Mouse (Mus musculus) lung, embryonic 16.5 days (tissue): ENCODE measurements around the gene Prim2. TPM values are rescaled to one million over a fixed set of nuclear protein-coding genes. Genes with fewer than 3 reads are reported as not detected.

ENCODE experiments used
- ATAC-seq: fragments of 200-750 bp; cut with Nextera tagmentation; 2 replicates; pipeline ENCODE4 v1.8.0; 2017; ENCODE audit warnings: low read depth, mild to moderate bottlenecking, moderate library complexity
- H3K27ac ChIP-seq: fragments of 300-500 bp; sonication (generic); 2 replicates; pipeline ENCODE4 v1.5.1; 2014; ENCODE audit warnings: mild to moderate bottlenecking, control low read depth, low read length
- H3K27me3 ChIP-seq: fragments of 300-500 bp; sonication (generic); 2 replicates; pipeline ENCODE4 v1.6.1; 2014; ENCODE audit warnings: low read depth, low read length, mixed read lengths; ENCODE audit not compliant: control insufficient read depth, insufficient read depth
- H3K36me3 ChIP-seq: fragments of 300-500 bp; sonication (generic); 2 replicates; pipeline ENCODE4 v1.6.1; 2014; ENCODE audit warnings: low read length; ENCODE audit not compliant: control insufficient read depth, insufficient read depth
- H3K4me1 ChIP-seq: fragments of 300-500 bp; sonication (generic); replicated peaks from 2 replicates; pipeline ENCODE4 v1.6.1; 2014; ENCODE audit warnings: low read length, mixed read lengths; ENCODE audit not compliant: control insufficient read depth, insufficient read depth
- H3K4me2 ChIP-seq: fragments of 300-500 bp; sonication (generic); 2 replicates; pipeline ENCODE4 v1.6.1; 2014; ENCODE audit warnings: low read depth, low read length, control low read depth
- H3K4me3 ChIP-seq: fragments of 300-500 bp; sonication (generic); 2 replicates; pipeline ENCODE4 v1.5.1; 2014; ENCODE audit warnings: mild to moderate bottlenecking, low read length, control low read depth
- H3K9ac ChIP-seq: fragments of 300-500 bp; sonication (generic); 2 replicates; pipeline ENCODE4 v1.6.1; 2014; ENCODE audit warnings: low read length, control low read depth
- H3K9me3 ChIP-seq: fragments of 300-500 bp; sonication (generic); 2 replicates; pipeline ENCODE4 v1.6.1; 2016; ENCODE audit warnings: low read length; ENCODE audit not compliant: control insufficient read depth
- WGBS: fragments of 180-500 bp; shearing (Covaris S2); extraction: QIAGEN DNeasy Blood & Tissue Kit; methylation state at CpG from one replicate; pipeline ENCODE4 v1.1.7; 2014; 5-methylcytosine and 5-hydroxymethylcytosine counted together
- polyA plus RNA-seq: library from polyadenylated mRNA; unstranded; fragments of >200 nt; fragmentation: Nextera tagmentation; extraction: Ambion mirVana; gene quantifications from 2 replicates; pipeline ENCODE4 v1.2.1, GENCODE M21; 2015

Prim2 gene
- polyA plus RNA-seq, 1 experiment from 2014 or later, result 37.9 TPM

DNA sequence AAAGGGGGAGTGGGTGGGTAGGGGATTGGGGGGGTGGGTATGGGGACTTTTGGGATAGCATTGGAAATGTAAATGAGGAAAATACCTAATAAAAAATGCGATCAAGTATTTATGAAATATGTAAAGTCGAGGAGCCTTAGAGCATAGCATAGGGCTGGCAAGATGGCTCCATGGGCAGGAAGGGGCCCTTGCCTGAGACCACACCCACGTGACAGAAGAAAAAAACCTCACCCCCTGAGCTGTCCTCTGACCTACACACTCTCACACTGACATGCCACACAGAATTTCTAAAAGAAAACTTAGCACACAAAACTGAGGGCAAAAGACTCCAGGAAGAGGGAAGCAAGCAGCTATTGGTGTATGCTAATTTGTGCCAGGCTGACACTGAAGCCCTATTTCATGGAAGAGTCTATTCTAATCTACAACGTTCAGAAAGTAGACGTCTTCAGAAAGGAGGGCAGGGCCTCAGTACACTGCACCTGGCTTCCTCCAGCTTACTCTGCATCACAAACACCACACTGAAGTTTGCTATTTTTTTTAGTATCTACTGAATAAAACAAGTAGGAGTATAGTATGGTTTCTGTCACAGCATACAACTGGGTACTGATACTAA, 65.4 kb downstream of the Prim2 start:
- H3K4me1 ChIP-seq, result no peaks in the 10 kb centered on the region
- 83% methylated on average over 5 of the region's 5 CpGs for WGBS
- no peak overlapping the region for H3K4me2 ChIP-seq
- no peaks in the 10 kb centered on the region for H3K27me3 ChIP-seq
- H3K36me3 ChIP-seq, result 0 out of 2 replicates have a peak, but pooled peaks cover 3% of the 10 kb centered on the region
- no peak for ATAC-seq
- H3K27ac ChIP-seq, result no peak overlapping the region
- H3K9ac ChIP-seq, result no peak overlapping the region
- no peaks in the 10 kb centered on the region for H3K9me3 ChIP-seq
- H3K4me3 ChIP-seq, result no peak overlapping the region

DNA sequence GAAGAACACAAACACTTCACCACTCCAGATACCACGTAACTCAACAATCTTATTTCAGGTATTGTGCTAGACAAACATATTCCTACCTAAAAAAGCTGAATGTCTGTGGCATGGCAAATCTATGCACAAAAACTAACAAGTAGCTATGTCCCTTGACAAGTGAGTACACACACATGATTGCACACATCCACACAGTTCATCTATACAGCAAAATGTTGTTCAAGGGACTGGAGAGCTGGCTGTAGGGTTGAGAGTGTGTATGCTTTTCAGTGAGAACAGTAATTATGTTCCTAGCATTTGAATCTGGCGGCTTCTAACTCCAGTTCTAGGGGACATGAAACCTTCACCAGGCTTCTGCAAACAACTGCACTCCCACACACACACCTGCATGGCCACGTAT, 69.9 kb downstream of the Prim2 start:
- Histone ChIP-seq H3K4me3 (no peak overlapping the region), H3K27ac (no peak overlapping the region), H3K4me1 (no peaks in the 10 kb centered on the region), H3K4me2 (no peak overlapping the region), H3K9ac (no peak overlapping the region), H3K27me3 (no peaks in the 10 kb centered on the region), H3K9me3 (peaks cover 5% of the 10 kb centered on the region; the same call in 1 of the 2 replicates), H3K36me3 (peaks cover 4% of the 10 kb centered on the region; the same call in 1 of the 2 replicates)
- no peak for ATAC-seq
- WGBS, result 85% methylated on average over 3 of the region's 3 CpGs

DNA sequence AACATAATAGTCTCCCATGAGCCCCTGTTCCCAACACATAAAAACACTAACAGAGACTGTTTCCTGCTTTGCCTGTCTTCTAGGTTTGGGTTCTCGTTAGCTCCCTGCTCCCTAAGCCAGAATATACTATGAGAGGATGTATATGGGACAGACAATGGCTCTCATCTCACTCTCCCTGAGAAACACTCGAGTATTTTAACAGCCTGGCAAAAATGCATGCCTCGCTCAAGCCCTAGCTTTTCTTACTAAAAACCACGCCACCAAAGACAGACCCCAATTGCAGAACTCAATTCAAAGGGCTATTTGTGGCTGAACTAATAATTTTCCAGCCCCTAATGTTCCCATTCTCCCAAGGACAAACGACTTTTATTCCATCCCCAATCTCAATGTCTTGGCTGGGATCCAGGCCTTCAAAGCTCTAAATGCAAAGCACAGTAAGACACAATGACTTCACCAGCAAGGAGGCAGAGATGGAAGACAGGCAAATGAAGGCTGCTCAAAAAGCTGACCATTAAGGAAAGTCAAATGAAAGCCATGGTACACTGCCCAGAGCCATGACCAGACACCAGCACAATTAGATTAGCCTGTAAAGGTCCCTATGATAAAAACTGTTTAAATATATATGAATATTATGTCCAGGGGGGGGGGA, 70.5 kb downstream of the Prim2 start:
- Histone ChIP-seq H3K4me1 (no peaks in the 10 kb centered on the region), H3K27me3 (no peaks in the 10 kb centered on the region), H3K9me3 (peaks cover 5% of the 10 kb centered on the region; the same call in 1 of the 2 replicates), H3K36me3 (peaks cover 4% of the 10 kb centered on the region; the same call in 1 of the 2 replicates), H3K27ac (no peak overlapping the region), H3K4me3 (no peak overlapping the region), H3K4me2 (no peak overlapping the region), H3K9ac (no peak overlapping the region)
- ATAC-seq, result no peak
- 77% methylated on average over 5 of the region's 5 CpGs for WGBS

DNA sequence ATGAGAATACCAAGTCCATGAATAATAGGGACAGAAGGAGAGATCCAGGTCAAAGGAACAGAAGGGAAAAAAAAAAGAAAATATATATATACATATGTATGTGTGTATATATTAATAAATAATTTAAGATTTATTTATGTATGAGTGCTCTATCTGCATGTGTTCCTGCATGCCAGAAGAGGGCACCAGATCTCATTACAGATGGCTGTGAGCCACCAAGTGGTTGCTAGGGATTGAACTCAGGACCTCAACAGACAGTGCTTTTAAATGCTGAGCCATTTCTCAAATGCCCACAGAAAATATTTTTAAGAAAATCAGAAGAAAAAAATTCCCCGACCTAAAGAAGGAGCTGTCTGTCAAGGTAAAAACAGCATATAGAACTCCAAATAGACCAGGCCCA, 72.6 kb downstream of the Prim2 start:
- peaks cover 4% of the 10 kb centered on the region; the same call in 1 of the 2 replicates for H3K36me3 ChIP-seq
- H3K9me3 ChIP-seq, result peaks cover 5% of the 10 kb centered on the region; the same call in 1 of the 2 replicates
- H3K27me3 ChIP-seq, result no peaks in the 10 kb centered on the region
- WGBS, result 83% methylated on average over 1 of the region's 1 CpGs
- H3K4me1 ChIP-seq, result no peaks in the 10 kb centered on the region
- no peak overlapping the region for H3K4me2 ChIP-seq
- H3K9ac ChIP-seq, result no peak overlapping the region
- H3K27ac ChIP-seq, result no peak overlapping the region
- no peak for ATAC-seq
- no peak overlapping the region for H3K4me3 ChIP-seq

DNA sequence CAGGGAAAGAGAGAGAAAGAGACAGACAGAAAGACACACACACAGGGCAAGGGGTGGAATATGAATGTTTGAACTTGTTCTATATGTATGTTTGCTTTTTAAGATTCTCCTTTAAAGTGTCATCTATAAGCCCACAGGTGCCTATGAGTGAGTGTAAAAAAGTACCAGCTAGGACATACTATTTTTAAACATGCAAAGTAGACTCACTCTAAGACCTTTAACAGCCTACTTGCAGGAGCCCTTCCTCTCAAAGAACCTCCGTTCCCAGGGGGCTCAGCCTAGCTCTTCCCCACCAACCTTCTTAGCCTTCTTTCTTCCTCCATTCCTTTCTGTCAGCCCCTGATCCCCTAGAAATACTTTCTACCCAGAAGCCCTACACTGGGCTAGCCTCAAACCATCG, 73.7 kb downstream of the Prim2 start:
- H3K27me3 ChIP-seq, result no peaks in the 10 kb centered on the region
- 86% methylated on average over 2 of the region's 2 CpGs for WGBS
- no peak for ATAC-seq
- no peak overlapping the region for H3K4me3 ChIP-seq
- H3K4me1 ChIP-seq, result no peaks in the 10 kb centered on the region
- no peak overlapping the region for H3K27ac ChIP-seq
- H3K9ac ChIP-seq, result no peak overlapping the region
- H3K4me2 ChIP-seq, result no peak overlapping the region
- peaks cover 4% of the 10 kb centered on the region; the same call in 1 of the 2 replicates for H3K36me3 ChIP-seq
- H3K9me3 ChIP-seq, result peaks cover 5% of the 10 kb centered on the region; the same call in 1 of the 2 replicates

DNA sequence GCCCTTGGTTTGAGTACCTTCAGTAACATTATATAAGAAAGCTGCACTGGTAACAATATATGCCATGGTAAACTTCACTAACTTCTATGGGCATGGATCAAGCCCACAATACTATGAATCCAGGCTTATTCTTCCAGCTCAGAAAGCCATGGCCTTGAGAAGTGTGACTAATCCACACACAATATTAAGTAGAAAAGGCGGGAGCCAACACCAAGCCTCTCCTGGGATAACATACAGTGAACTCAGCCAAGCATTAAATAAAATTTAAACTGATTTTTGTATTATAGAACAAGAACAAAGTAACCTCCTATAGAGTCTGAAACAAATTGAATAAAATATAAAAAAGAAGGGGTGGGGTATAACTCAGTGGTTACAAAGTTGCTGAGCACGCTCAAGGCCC, 74.6 kb downstream of the Prim2 start:
- H3K4me1 ChIP-seq, result no peaks in the 10 kb centered on the region
- ATAC-seq, result no peak
- no peak overlapping the region for H3K9ac ChIP-seq
- 91% methylated on average over 2 of the region's 2 CpGs for WGBS
- peaks cover 5% of the 10 kb centered on the region; the same call in 1 of the 2 replicates for H3K9me3 ChIP-seq
- no peak overlapping the region for H3K4me2 ChIP-seq
- H3K27me3 ChIP-seq, result no peaks in the 10 kb centered on the region
- peaks cover 4% of the 10 kb centered on the region; the same call in 1 of the 2 replicates for H3K36me3 ChIP-seq
- H3K27ac ChIP-seq, result no peak overlapping the region
- H3K4me3 ChIP-seq, result no peak overlapping the region

DNA sequence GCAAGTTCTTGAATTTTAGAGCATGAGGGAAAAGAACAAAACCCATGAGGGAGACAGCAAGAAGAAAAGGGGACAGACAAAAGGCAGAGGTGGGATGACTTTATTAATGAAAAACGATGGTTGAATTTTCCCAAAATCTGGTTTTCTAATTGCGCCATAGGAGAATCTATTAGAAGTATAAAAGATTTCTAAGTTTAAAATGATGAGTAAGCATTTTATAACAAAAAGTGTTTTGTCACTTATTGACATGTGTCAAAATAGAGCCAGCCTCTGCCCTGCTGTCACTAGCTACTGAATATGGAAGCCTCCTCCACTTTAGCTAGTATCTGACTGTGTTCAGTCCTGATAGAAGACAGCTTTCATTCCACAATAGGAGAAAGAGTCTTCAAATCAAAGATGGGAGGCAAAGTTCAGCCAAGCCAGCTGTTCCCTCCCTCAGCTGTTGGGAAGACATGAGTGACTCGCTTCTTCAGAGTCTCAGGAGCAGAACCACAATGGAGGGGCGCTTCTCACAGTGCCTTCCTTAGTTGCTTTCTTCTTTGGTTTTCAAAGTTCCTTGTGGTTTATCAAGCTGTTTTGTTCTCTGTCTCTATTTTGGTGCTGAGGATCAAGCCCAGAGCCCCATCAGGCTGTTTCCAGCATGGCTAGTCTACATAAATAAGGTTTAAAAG, 75.7 kb downstream of the Prim2 start:
- Histone ChIP-seq H3K9ac (no peak overlapping the region), H3K4me1 (no peaks in the 10 kb centered on the region), H3K4me2 (no peak overlapping the region), H3K4me3 (no peak overlapping the region), H3K27me3 (no peaks in the 10 kb centered on the region), H3K9me3 (peaks cover 4% of the 10 kb centered on the region; the same call in 1 of the 2 replicates), H3K27ac (no peak overlapping the region), H3K36me3 (peaks cover 4% of the 10 kb centered on the region; the same call in 1 of the 2 replicates)
- no peak for ATAC-seq
- 88% methylated on average over 4 of the region's 4 CpGs for WGBS

GRCm38 (mm10) chr1:33591997-33592608, 77.5 kb downstream of the Prim2 start:
- Histone ChIP-seq H3K9ac (no peak overlapping the region), H3K4me1 (no peaks in the 10 kb centered on the region), H3K4me3 (no peak overlapping the region), H3K9me3 (no peaks in the 10 kb centered on the region), H3K27me3 (no peaks in the 10 kb centered on the region), H3K27ac (no peak overlapping the region), H3K36me3 (no peaks in the 10 kb centered on the region), H3K4me2 (no peak overlapping the region)
- no peak for ATAC-seq
- 86% methylated on average over 7 of the region's 7 CpGs for WGBS
